Mouse (Mus musculus): ENCODE measurements around the gene Necab2.
A peak's percentile ranks its signal among the peaks of the same experiment; 100 is the strongest.

Gene Necab2

DNA sequence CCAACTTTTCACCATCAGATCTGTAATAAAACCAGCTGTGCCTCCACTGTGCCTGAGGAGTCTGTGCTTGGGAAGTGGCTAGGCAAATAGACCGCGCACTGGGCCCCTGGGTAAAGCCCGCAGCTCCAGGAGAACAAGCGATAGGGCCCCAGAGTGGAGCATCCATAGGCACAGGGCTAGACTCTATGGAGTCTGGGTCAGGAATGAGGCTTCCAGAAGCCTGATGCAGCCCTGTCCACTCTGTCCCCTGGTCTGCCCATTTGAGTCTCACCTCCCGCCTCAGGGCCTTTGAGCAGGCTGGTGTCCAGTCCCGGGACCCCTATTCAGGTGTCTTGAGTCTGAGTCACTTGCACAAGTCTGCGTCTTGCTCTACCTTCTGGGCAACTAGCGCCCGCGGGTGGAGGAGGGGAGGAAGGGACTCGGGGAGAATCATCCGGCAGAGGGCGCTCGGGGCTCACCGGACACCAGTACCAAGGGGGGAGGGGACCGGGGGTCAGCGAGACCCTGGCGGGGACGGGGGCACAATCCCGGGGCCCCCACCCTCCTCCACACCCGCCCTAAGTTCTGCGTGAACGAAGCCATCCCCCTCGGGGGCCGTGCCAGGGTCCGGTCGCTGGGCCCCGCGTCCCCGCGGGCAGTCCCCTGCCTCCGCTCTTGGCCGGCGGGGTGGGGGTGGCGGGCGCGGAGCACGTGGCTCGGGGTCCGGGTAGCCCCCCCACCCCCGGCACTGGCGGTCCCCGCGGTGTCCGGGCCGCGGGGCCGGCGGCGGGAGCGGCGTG lies at the start of gene Necab2:
TSS of gene Necab2 (plus strand) at position 509 of the 779 bp plus-strand sequence.
- DNase-seq: peak; percentile 77

- no peak for DNase-seq
These were observed 48.0 kb upstream of the Necab2 start for GRCm38 (mm10) chr8:119398558-119398957.

- DNase-seq: no peak
These were observed 47.3 kb upstream of the Necab2 start for GRCm38 (mm10) chr8:119399255-119399654.

DNA sequence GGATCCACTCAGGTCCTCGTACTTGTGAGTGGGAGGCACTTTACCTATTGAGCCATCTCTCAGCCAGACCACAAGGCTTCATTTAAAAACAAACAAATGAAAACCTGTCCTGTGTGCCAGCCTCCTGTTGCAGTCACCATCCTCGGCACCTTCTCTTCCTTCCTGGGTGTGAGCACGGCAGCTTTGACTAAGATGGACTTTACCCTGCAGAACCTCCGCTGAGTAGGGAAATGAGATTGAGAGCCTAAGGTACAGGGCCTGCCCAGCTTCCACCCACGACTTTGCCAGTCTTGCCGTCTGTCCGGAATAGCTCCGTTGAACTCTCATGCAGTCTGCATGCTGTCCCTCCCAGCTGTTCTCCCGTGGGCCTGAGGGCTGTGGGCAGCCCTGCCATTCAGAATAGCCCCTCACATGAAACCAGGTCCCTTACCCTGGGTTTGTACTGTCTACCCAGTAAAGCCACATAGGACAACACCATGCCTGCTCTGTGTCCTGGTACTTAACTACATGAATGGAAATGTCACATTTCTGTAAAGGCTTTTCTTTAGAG lies 46.3 kb upstream of the Necab2 start:
- DNase-seq: no peak

- no peak for DNase-seq
These were observed 45.6 kb upstream of the Necab2 start for GRCm38 (mm10) chr8:119400904-119401303.

GRCm38 (mm10) chr8:119403912-119404311 lies 42.6 kb upstream of the Necab2 start:
- DNase-seq: no peak

DNA sequence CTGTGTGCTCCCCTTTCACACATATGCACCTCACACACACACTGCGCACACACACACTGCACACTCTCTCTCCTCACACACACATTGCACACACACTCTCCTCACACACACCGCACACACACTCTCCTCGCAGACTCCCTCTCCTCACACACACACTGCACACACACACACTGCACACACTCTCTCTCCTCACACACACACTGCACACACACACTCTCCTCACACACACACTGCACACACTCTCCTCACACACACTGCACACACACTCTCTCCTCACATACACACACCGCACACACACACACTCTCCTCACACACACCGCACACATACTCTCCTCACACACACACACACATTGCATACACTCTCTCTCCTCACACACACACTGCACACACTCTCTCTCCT lies 41.9 kb upstream of the Necab2 start:
- DNase-seq: no peak

DNA sequence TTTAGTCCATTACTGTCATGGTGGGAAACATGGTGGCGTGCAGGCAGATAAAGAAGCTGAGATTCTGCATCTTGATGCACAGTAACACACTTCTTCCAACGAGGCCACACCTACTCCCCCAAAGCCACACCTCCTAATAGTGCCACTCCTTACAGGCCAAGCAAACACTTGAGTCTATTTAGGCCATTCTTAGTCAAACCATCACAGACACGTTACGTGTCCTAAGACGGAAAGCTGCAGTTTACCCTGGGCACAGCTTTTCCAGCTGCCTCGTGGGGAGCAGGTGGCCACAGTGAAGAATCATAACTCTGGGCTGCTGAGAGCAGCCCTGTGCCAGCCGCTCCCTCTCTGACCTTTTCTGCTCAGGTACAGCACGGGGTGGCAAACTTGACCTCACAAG lies 38.2 kb upstream of the Necab2 start:
- DNase-seq: no peak

DNA sequence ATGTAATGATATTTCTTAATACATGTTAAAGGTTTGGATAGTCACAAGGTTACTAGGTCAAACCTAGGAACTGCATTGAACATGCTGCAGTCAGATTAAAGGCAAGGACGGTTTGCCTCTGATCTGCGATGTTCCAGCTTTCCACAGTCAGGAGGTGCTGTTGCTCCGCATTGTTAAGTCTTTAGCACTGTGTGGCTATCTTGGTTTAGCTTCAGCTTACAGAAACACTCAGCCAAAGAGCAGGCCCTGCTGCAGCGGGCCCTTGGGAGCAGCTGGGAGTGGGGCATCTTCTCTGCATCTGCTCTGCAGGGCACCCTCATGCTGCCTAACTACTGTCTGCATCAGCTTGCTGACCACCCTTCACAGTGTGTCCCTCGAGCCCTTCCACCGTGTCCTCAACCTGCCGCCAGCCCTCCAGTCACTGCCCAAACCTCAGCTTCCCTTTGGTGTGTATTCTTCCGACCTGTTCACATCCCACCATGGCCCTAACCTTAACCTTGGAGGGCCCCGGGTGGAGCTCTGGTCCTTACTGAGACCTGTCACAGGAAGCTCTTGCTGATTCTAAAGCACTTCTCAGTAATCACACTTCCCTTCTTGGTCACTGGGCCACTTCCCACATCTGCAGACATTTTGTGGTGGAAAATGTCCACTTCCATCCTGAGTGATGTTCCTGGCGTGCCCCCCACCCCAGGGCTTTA lies 34.3 kb upstream of the Necab2 start:
- no peak for DNase-seq

DNA sequence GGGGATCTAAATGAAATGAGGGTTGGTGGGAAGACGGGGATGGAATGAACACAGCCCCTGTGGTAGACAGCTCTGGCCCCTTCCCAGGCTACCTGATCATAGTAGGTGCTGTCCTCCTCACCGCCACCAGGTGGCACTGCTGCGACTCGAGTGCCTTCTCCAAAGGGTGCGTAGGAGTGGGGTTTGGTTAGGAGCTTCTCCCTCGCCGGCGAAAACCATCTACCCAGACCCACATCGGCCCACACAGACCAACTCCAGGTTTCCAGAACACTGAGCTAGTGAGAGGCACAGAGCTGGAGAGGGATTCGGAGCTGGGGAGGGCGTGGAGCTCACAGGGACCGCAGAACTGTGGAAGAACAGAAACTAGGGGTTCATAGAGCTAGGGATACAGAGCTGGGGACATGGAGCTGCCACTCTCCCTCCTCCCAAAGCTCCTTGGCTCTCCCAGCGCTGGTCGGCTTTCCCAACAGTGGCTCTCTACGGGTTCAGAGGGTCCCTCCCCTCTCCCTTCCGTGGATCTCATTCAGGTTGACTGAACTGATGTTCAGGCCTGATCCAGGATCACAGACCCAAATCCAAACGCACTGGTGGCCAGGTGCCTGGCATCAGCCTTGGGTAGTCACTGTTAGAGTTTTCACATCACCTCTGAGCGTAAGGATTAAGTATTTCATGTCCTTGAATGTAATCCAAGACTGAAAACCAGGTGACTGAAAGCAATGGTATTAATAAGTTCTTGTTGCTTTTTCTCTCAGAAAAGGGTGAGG lies 33.6 kb upstream of the Necab2 start:
- DNase-seq: peak; percentile 80

DNA sequence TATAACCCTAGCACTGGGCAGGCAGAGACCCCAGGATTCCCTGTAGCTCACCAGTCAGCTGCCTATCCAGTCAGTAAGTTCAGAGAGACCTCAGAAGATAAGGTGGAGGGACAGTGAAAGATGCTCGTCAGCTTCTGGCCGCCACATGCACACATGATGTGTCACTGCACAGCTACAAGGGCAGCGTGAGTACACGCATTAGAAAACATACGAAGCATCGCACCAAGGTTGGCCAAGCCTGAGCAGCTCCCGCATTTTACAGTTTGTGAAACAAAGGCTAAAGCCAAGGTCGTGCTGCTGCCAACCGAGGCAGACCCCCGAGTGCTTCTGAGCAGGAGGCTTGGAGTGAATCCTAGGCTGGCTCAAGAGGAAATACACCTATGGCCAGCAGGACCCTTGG lies 32.9 kb upstream of the Necab2 start:
- no peak for DNase-seq

DNA sequence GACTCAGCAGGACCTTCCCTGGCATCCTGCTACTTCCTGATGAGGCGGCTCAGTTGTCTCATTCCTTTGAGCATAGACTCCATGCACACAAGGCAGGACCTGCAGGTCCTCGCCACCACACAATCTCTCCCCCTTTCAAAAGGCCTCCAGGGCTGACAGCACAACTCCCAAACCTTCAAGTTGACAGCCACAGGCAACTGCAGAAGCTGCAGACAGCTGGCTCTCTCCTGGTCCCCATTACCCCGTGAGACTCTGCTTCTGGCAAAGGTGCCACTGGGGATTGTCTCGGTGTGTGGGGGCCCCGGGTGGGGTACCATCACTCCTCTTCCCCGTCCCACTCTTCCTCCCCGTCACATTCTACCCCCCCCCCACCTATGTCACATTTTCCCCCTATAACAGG lies 26.2 kb upstream of the Necab2 start:
- DNase-seq: no peak

- DNase-seq: no peak
These were observed 24.9 kb upstream of the Necab2 start for GRCm38 (mm10) chr8:119421603-119422122.

DNA sequence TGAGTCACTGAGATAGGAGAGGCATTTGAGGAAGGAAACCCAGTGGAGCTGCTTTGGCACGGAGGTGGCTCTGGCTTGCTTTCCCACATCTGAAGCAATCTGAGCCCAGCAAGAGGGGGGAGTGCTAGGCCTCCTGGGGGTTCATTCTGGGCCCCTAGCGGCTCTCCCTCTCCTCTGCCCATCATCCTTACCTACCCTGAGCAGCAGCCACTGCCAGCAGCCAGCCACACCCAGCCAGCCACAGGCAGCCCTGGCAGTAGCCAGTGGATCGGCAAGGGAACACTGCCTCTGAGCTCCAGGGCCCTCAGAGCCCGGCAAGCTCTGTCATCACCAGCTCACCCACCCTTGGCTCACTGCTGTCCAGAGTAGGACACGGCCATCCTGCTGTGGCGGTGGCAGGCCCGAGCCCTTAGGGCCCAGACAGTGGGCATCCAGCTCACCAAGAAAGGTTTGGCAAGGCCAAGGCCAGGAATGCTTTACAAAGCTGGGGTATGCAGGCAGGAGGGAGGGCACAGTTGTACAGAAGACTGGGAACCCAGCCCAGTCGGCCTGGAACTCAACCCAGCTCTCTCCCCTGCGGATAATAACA lies 24.3 kb upstream of the Necab2 start:
- DNase-seq: peak; percentile 38

- peak; percentile 88 for DNase-seq
These were observed 22.8 kb upstream of the Necab2 start for GRCm38 (mm10) chr8:119423631-119424141.

DNA sequence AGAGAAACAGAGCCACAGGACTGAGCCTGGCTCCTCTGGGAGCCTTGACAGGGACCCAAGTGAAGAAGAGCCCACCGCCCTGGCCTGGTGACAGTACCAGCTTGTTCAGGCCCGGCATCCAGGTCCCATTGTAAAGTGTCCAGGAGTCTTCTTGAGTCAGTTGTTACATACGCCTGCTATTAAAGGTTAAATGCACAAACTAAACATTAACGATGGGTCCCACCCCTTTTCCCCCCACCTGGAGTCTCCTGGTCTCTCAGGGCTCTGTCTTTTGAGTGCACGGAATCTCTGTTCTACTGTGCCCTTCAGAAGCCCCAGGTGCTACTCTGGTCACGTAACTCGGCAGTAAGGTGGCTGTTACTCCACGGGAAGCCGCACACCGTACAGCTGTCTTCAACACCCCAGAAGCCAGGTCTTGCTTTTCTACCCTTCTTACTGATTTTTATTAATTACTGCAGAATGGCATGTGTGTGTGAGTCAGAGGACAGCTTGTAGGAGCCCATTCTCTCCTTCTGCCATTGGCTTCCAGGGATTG lies 22.3 kb upstream of the Necab2 start:
- DNase-seq: peak; percentile 50

DNA sequence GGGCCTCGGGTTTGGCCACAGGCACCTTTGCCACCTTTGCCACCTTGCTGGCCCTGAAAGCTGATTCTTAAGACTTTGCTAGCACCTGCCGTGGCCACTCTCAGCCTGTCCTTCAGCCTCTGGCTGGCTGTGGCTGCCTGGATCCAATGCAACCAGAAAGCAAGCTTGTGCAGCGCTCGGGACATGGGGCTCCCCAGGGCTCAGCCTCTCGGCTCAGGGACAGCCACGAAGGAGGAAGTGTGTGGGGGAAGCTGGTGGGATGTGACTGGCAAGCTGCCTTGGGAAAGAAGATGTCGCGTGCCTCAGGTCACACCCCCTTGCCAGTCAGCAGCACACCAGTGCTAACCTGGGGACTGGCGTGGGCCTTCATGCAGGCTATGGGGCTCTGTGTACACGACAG lies 21.8 kb upstream of the Necab2 start:
- peak; percentile 62 for DNase-seq

GRCm38 (mm10) chr8:119425533-119425932 lies 21.0 kb upstream of the Necab2 start:
- DNase-seq: peak; percentile 60

DNA sequence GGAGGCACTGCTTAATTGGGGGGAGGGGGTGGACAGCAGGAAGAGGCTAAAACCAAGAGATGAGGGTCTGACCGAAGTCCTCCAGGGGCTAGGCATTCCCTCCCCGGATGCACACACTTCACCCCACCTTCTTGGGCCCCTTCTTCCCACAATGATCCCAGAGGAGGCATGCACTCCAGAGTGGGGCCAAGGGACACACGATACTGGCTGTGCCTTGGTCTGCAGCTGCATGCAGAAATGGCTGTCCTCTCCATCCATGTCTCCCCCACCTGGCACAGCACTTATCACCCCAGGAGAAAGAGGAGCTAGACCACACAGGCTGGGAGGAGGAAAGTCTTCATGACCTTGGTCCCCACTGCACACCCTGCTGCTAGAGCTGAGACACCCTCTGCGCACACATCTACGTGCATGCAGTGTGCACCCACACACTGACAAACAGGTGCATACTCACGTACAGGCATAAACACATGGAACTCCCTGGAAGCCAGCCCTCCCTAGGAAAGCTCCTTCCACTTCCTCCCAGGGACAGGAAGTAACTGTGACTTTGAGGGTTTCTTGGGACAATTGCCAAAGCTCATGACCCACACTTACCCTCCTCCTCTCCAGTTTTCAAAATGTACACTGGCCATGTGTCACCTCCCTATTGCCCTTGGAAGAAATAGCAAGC lies 20.3 kb upstream of the Necab2 start:
- DNase-seq: no peak

GRCm38 (mm10) chr8:119427634-119428349 lies 18.7 kb upstream of the Necab2 start:
- DNase-seq: no peak

- DNase-seq: no peak
These were observed 18.2 kb upstream of the Necab2 start for GRCm38 (mm10) chr8:119428350-119428740.
